Mouse (Mus musculus): ENCODE data around the gene P3h2.

GRCm38 (mm10) chr16:26152258-26152657 lies 46.7 kb upstream of the P3h2 start:
- no peak for TF ChIP-seq CTCF (IDR thresholded peaks at IDR 0.05; ENCODE audit: borderline replicate concordance, insufficient read depth, low read length)
- no peak for TF ChIP-seq POLR2A (IDR thresholded peaks at IDR 0.05; ENCODE audit: low read depth, low read length)

Data from embryonic fibroblast, embryonic 13.5 days (primary cell).